Mouse (Mus musculus) embryonic fibroblast, embryonic 13.5 days (primary cell): ENCODE results near the gene Rab25.

Experiments
- CTCF ChIP-seq: IDR thresholded peaks from 2 replicates; pipeline ENCODE4 v1.5.1; 2011; ENCODE audit warnings: mild to moderate bottlenecking, control low read depth, low read length, moderate library complexity, borderline replicate concordance; ENCODE audit not compliant: insufficient read depth
- POLR2A ChIP-seq: IDR thresholded peaks from 2 replicates; pipeline ENCODE4 v1.6.1; 2011; ENCODE audit warnings: low read depth, mild to moderate bottlenecking, control low read depth, low read length, moderate library complexity

- no peak for TF ChIP-seq CTCF
- no peak; the same call in 1 of the 2 replicates for TF ChIP-seq POLR2A
These were observed 37.4 kb downstream of the Rab25 start for GRCm38 (mm10) chr3:88510421-88511289.
